Mouse (Mus musculus): ENCODE measurements around the gene Zfp799. TPM values are rescaled to one million over a fixed set of nuclear protein-coding genes. Genes with fewer than 3 reads are reported as not detected.
A peak's percentile ranks its signal among the peaks of the same experiment; 100 is the strongest.

Gene Zfp799
- polyA plus RNA-seq, 1 experiment from 2014 or later: 14.2 TPM

- peak overlapping the region; percentile 55 for H3K9ac ChIP-seq (ENCODE audit: low read length)
- peak overlapping the region; percentile 72; the same call in 1 of the 2 replicates for H3K27ac ChIP-seq (ENCODE audit: low read depth)
- peak overlapping the region; percentile 56 for H3K4me3 ChIP-seq (ENCODE audit: low read depth, low read length)
- DNase-seq (ENCODE audit: low spot score): no peak
- 0 out of 2 replicates have a peak, but pooled peaks cover 6% of the 10 kb centered on the region for H3K4me1 ChIP-seq (replicated peaks; ENCODE audit: control insufficient read depth, insufficient read depth, low read length)
- WGBS: 11% methylated on average over 8 of the region's 8 CpGs
- H3K4me2 ChIP-seq (ENCODE audit: low read length): peak overlapping the region; percentile 68
- no peaks in the 10 kb centered on the region for H3K27me3 ChIP-seq (replicated peaks; ENCODE audit: control insufficient read depth, insufficient read depth, low read length)
- no peaks in the 10 kb centered on the region for H3K36me3 ChIP-seq (ENCODE audit: control insufficient read depth, insufficient read depth, low read length)
- ATAC-seq (replicated peaks; ENCODE audit: low FRiP score, low TSS enrichment, low read depth): no peak
- H3K9me3 ChIP-seq (ENCODE audit: control insufficient read depth, low read length): no peaks in the 10 kb centered on the region
Measured at GRCm38 (mm10) chr17:32808921-32809320, 21.1 kb downstream of the Zfp799 start.

- H3K4me2 ChIP-seq (ENCODE audit: low read length): peak overlapping the region; percentile 51
- no peak for ATAC-seq (replicated peaks; ENCODE audit: low FRiP score, low TSS enrichment, low read depth)
Measured at GRCm38 (mm10) chr17:32789244-32789643, 40.8 kb downstream of the Zfp799 start.

GRCm38 (mm10) chr17:32788576-32788975, 41.5 kb downstream of the Zfp799 start:
- no peaks in the 10 kb centered on the region for H3K9me3 ChIP-seq (ENCODE audit: control insufficient read depth, low read length)
- H3K4me3 ChIP-seq (ENCODE audit: low read depth, low read length): peak overlapping the region; percentile 61
- WGBS: 4% methylated on average over 9 of the region's 9 CpGs
- peak overlapping the region; percentile 93; the same call in 1 of the 2 replicates for H3K27ac ChIP-seq (ENCODE audit: low read depth)
- H3K27me3 ChIP-seq (replicated peaks; ENCODE audit: control insufficient read depth, insufficient read depth, low read length): no peaks in the 10 kb centered on the region
- DNase-seq (ENCODE audit: low spot score) (peak; percentile 56), ATAC-seq (replicated peaks; ENCODE audit: low FRiP score, low TSS enrichment, low read depth) (no peak)
- H3K4me2 ChIP-seq (ENCODE audit: low read length): peak overlapping the region; percentile 51
- H3K36me3 ChIP-seq (ENCODE audit: control insufficient read depth, insufficient read depth, low read length): peaks cover 31% of the 10 kb centered on the region
- H3K9ac ChIP-seq (ENCODE audit: low read length): peak overlapping the region; percentile 91
- peaks cover 16% of the 10 kb centered on the region for H3K4me1 ChIP-seq (replicated peaks; ENCODE audit: control insufficient read depth, insufficient read depth, low read length)

More at GRCm38 (mm10) chr17:32789244-32789643, 40.8 kb downstream of the Zfp799 start:
- Histone ChIP-seq H3K36me3 (ENCODE audit: control insufficient read depth, insufficient read depth, low read length) (peaks cover 24% of the 10 kb centered on the region), H3K9ac (ENCODE audit: low read length) (no peak overlapping the region), H3K9me3 (ENCODE audit: control insufficient read depth, low read length) (no peaks in the 10 kb centered on the region), H3K27me3 (replicated peaks; ENCODE audit: control insufficient read depth, insufficient read depth, low read length) (no peaks in the 10 kb centered on the region), H3K4me1 (replicated peaks; ENCODE audit: control insufficient read depth, insufficient read depth, low read length) (peaks cover 16% of the 10 kb centered on the region), H3K27ac (ENCODE audit: low read depth) (no peak overlapping the region), H3K4me3 (ENCODE audit: low read depth, low read length) (no peak overlapping the region)
- WGBS: 82% methylated on average over 8 of the region's 8 CpGs
- DNase-seq (ENCODE audit: low spot score): no peak

- Histone ChIP-seq H3K9ac (ENCODE audit: low read length) (peak within 1 kb of the TSS; percentile 91), H3K9me3 (ENCODE audit: control insufficient read depth, low read length) (no peaks in the 10 kb centered on the region), H3K27ac (ENCODE audit: low read depth) (peak within 1 kb of the TSS; percentile 93), H3K27me3 (replicated peaks; ENCODE audit: control insufficient read depth, insufficient read depth, low read length) (no peaks in the 10 kb centered on the region), H3K4me2 (ENCODE audit: low read length) (peak within 1 kb of the TSS; percentile 74), H3K4me1 (replicated peaks; ENCODE audit: control insufficient read depth, insufficient read depth, low read length) (peaks cover 16% of the 10 kb centered on the region), H3K4me3 (ENCODE audit: low read depth, low read length) (peak within 1 kb of the TSS; percentile 61), H3K36me3 (ENCODE audit: control insufficient read depth, insufficient read depth, low read length) (peaks cover 35% of the 10 kb centered on the region)
- WGBS: under 1% methylated on average over 22 of the region's 22 CpGs
- ATAC-seq (replicated peaks; ENCODE audit: low FRiP score, low TSS enrichment, low read depth): peak; percentile 92
- DNase-seq (ENCODE audit: low spot score): peak; percentile 87
Measured at GRCm38 (mm10) chr17:32788094-32788559, 41.9 kb downstream of the Zfp799 start, which contains the start of gene Zfp871. Zfp871 (minus strand) TSS chr17:32788287.

GRCm38 (mm10) chr17:32787436-32788093, 42.5 kb downstream of the Zfp799 start:
- peaks cover 16% of the 10 kb centered on the region for H3K4me1 ChIP-seq (replicated peaks; ENCODE audit: control insufficient read depth, insufficient read depth, low read length)
- H3K4me2 ChIP-seq (ENCODE audit: low read length): peak overlapping the region; percentile 74
- DNase-seq (ENCODE audit: low spot score) (no peak), ATAC-seq (replicated peaks; ENCODE audit: low FRiP score, low TSS enrichment, low read depth) (peak; percentile 85)
- peak overlapping the region; percentile 91 for H3K9ac ChIP-seq (ENCODE audit: low read length)
- no peaks in the 10 kb centered on the region for H3K9me3 ChIP-seq (ENCODE audit: control insufficient read depth, low read length)
- peak overlapping the region; percentile 93 for H3K27ac ChIP-seq (ENCODE audit: low read depth)
- H3K27me3 ChIP-seq (replicated peaks; ENCODE audit: control insufficient read depth, insufficient read depth, low read length): no peaks in the 10 kb centered on the region
- peaks cover 36% of the 10 kb centered on the region for H3K36me3 ChIP-seq (ENCODE audit: control insufficient read depth, insufficient read depth, low read length)
- H3K4me3 ChIP-seq (ENCODE audit: low read depth, low read length): peak overlapping the region; percentile 61
- under 1% methylated on average over 31 of the region's 31 CpGs for WGBS

- H3K9ac ChIP-seq (ENCODE audit: low read length): peak overlapping the region; percentile 91
- DNase-seq (ENCODE audit: low spot score): no peak
- H3K4me3 ChIP-seq (ENCODE audit: low read depth, low read length): peak overlapping the region; percentile 61
- H3K36me3 ChIP-seq (ENCODE audit: control insufficient read depth, insufficient read depth, low read length): peaks cover 36% of the 10 kb centered on the region
- H3K27me3 ChIP-seq (replicated peaks; ENCODE audit: control insufficient read depth, insufficient read depth, low read length): no peaks in the 10 kb centered on the region
- peaks cover 16% of the 10 kb centered on the region for H3K4me1 ChIP-seq (replicated peaks; ENCODE audit: control insufficient read depth, insufficient read depth, low read length)
- H3K4me2 ChIP-seq (ENCODE audit: low read length): peak overlapping the region; percentile 74
- no peaks in the 10 kb centered on the region for H3K9me3 ChIP-seq (ENCODE audit: control insufficient read depth, low read length)
- H3K27ac ChIP-seq (ENCODE audit: low read depth): no peak overlapping the region
- WGBS: 67% methylated on average over 6 of the region's 6 CpGs
- no peak for ATAC-seq (replicated peaks; ENCODE audit: low FRiP score, low TSS enrichment, low read depth)
Measured at GRCm38 (mm10) chr17:32786944-32787343, 43.1 kb downstream of the Zfp799 start.

- no peaks in the 10 kb centered on the region for H3K9me3 ChIP-seq (ENCODE audit: control insufficient read depth, low read length)
- peaks cover 36% of the 10 kb centered on the region for H3K36me3 ChIP-seq (ENCODE audit: control insufficient read depth, insufficient read depth, low read length)
- H3K27me3 ChIP-seq (replicated peaks; ENCODE audit: control insufficient read depth, insufficient read depth, low read length): no peaks in the 10 kb centered on the region
- H3K4me2 ChIP-seq (ENCODE audit: low read length): no peak overlapping the region
- no peak overlapping the region for H3K27ac ChIP-seq (ENCODE audit: low read depth)
- ATAC-seq (replicated peaks; ENCODE audit: low FRiP score, low TSS enrichment, low read depth) (no peak), DNase-seq (ENCODE audit: low spot score) (no peak)
- H3K9ac ChIP-seq (ENCODE audit: low read length): no peak overlapping the region
- H3K4me3 ChIP-seq (ENCODE audit: low read depth, low read length): no peak overlapping the region
- H3K4me1 ChIP-seq (replicated peaks; ENCODE audit: control insufficient read depth, insufficient read depth, low read length): peaks cover 16% of the 10 kb centered on the region
- WGBS: 83% methylated on average over 3 of the region's 3 CpGs
Measured at GRCm38 (mm10) chr17:32785656-32786055, 44.4 kb downstream of the Zfp799 start.

- H3K4me2 ChIP-seq (ENCODE audit: low read length): no peak overlapping the region
- no peak overlapping the region for H3K27ac ChIP-seq (ENCODE audit: low read depth)
- no peak overlapping the region for H3K4me3 ChIP-seq (ENCODE audit: low read depth, low read length)
- H3K9ac ChIP-seq (ENCODE audit: low read length): no peak overlapping the region
- WGBS: 88% methylated on average over 3 of the region's 3 CpGs
- no peaks in the 10 kb centered on the region for H3K4me1 ChIP-seq (replicated peaks; ENCODE audit: control insufficient read depth, insufficient read depth, low read length)
- ATAC-seq (replicated peaks; ENCODE audit: low FRiP score, low TSS enrichment, low read depth): no peak
- peaks cover 66% of the 10 kb centered on the region for H3K36me3 ChIP-seq (ENCODE audit: control insufficient read depth, insufficient read depth, low read length)
- no peak for DNase-seq (ENCODE audit: low spot score)
- no peaks in the 10 kb centered on the region for H3K27me3 ChIP-seq (replicated peaks; ENCODE audit: control insufficient read depth, insufficient read depth, low read length)
- no peaks in the 10 kb centered on the region for H3K9me3 ChIP-seq (ENCODE audit: control insufficient read depth, low read length)
Measured at GRCm38 (mm10) chr17:32777564-32777963, 52.5 kb downstream of the Zfp799 start.

Measured in intestine, embryonic 14.5 days (tissue).